In the genomic region with DNA sequence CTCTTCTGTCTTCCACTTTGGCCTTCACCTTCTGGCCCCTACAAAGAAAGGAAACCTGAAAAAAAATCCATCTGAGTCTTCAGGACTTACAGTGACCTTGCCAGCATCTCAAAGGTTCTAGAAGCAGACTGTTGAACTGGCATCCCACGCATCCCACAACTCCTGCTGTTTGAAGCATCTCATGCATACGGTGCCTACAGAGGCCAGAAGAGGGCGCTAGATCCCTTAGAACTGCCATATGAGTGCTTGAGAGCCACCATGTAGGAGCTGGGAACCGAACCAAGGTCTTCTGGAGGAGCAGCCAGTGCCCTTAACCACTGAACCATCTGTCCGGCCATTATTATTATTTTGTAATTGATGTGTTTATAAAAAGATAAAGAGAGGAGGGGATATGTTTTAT, we compare ENCODE assay signal across 19 mouse cellular contexts. TPM values are rescaled to one million over a fixed set of nuclear protein-coding genes. Genes with fewer than 3 reads are reported as not detected.
"Had no signal": no experiment of that assay in that cellular context is flagged by ENCODE, and none has a peak within 500 bp of the region (broad histone marks: within the 10 kb centered on the region; RNA-seq: fewer than 3 reads in every experiment).

No protein-coding gene starts in this region.

- H3K9ac ChIP-seq: limb, embryonic 13.5 days; liver, embryonic 14.5 days; neural tube, embryonic 15.5 days had no signal

- H3K4me2 ChIP-seq: limb, embryonic 13.5 days; neural tube, embryonic 15.5 days had no signal

- H3K4me3 ChIP-seq: limb, embryonic 13.5 days; midbrain, embryonic 10.5 days; myocyte; neural tube, embryonic 15.5 days had no signal

- DNase-seq: kidney, adult 8-10 months; kidney, postnatal 25 days; layer of hippocampus, adult 9-11 months; left cerebral cortex, postnatal 4 days; lung, adult 18-20 months; lung, postnatal 4 days; midbrain, embryonic 14.5 days; right cerebral cortex, adult 18-20 months; right cerebral cortex, postnatal 25 days; thymus, adult 2 months; thymus, postnatal 36 days had no signal

- H3K27me3 ChIP-seq: limb, embryonic 13.5 days; neural tube, embryonic 15.5 days had no signal

- ATAC-seq: lung, postnatal 0 days had no signal

- H3K27ac ChIP-seq: limb, embryonic 13.5 days; liver, embryonic 14.5 days; midbrain, embryonic 10.5 days; neural tube, embryonic 15.5 days had no signal

- H3K36me3 ChIP-seq: limb, embryonic 13.5 days; midbrain, embryonic 10.5 days; neural tube, embryonic 15.5 days had no signal

- H3K9me3 ChIP-seq: neural tube, embryonic 15.5 days had no signal

RNA-seq across cellular contexts. Expression of a gene that starts 23.9 kb away (rescaled TPM):
- polyA plus RNA-seq: liver, adult 2 months; liver, embryonic 14.5 days; myocyte; small intestine, adult 2 months had no signal
